Mouse (Mus musculus): ENCODE data around the gene Ubr7.
A peak's percentile ranks its signal among the peaks of the same experiment; 100 is the strongest.

Gene Ubr7

DNA sequence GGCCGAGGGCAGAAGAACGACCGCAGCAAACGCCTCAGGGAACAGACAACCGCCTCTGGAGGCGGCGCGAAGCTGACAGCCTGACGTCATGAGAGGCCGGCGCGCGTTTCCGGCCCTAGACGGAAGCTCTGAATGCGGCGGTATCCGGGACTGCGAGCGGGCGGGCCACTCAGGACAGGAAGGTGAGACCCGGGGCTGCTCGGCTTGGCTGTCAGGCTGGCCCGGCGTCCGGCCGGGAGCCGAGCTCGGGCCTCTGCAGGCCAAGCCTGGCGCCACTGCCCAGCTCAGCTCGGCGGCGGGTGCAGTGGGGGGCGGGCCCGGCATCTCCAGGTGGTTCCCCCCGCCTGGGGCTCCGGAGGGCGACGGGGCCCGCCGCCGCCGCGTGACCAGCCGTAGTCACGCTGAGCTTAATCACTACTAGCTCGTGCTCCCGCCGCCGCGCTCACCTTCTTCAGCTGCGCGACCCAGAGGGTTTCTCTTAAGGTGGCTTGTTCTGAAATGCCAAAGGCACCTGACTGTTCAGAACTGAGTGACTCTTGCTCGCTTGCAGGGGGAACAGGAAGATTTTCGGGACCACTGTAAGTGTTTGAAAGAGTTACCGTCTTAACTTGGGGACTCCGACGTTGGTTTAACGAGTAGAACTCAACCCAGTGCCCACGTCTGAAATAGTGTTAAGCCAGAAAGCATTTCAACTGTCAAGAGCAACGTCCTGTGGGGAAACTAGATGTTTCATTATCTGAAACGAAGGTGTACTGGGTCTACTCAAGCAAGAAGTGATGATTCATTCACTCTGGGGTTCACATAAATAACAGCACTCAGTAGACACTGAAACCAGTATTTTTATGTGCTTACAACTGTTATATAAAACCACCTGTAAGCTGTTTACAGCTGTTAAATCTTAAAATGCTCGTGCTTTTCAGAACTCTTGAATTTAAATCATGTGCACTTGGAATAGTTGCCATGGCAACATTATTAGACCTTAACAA is 13.9 kb upstream of the Ubr7 start, which contains the start of the genes Moap1 and Tmem251:
Gene Moap1 (minus strand): TSS at position 73 of the 986 bp plus-strand sequence.
Gene Tmem251 (plus strand): TSS at position 174 of the 986 bp plus-strand sequence.
- peak; percentile 94 for DNase-seq

DNA sequence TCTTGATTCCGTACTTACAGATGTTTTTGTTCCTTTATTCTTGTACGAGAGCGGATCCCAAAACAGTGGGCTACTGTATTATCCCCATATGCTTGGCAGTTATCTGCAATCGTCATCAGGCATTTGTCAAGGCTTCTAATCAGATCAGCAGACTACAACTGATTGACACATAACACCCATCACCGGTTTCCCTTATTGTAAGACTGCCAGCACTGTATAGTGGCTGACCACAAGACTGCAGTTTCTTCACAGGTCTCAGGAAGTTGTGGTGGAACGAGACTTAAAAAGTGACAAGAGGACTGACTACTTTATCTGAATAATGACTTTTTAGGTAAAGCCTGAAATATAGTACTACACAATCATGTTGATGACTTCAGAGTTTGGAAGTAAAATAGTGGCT is 12.9 kb upstream of the Ubr7 start:
- DNase-seq, result peak; percentile 21

DNA sequence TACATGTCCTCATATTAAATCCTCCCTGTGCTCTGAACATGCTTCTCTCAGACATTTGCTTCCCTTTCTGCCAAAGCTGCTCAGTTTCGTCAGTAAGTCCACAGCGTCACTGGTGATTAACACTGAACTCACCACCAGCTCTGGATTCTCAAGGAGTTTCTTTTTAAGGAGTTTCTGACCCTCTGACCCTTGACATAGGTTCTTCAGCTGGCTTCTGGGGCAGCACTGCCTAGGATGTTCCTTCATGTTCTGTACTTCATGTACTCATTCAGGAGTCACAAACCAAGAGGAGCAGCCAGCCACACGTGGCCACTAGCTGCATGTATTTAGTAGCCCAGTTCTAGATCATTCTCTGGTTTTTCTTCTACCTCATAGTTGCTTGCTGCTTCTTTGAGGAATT is 9.5 kb upstream of the Ubr7 start:
- DNase-seq, result no peak

DNA sequence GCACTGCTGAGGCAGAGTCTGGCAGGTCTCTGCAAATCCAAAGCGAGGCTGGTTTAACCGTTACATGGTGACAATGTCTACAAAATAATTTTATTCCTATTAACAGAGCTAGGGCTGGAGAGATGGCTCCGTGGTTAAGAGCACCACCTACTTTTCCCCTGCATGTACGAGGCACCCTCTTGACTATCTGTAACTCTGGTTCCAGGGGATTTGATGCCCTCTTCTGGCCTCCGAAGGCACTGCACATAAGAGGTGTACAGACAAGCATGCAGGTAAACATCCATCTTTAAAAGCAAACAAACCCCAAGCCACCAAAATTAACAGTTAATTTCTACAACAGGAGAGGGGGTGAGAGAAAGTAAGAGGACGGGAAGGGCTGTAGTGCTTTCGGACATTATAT is 1.5 kb upstream of the Ubr7 start:
- DNase-seq, result peak; percentile 42

DNA sequence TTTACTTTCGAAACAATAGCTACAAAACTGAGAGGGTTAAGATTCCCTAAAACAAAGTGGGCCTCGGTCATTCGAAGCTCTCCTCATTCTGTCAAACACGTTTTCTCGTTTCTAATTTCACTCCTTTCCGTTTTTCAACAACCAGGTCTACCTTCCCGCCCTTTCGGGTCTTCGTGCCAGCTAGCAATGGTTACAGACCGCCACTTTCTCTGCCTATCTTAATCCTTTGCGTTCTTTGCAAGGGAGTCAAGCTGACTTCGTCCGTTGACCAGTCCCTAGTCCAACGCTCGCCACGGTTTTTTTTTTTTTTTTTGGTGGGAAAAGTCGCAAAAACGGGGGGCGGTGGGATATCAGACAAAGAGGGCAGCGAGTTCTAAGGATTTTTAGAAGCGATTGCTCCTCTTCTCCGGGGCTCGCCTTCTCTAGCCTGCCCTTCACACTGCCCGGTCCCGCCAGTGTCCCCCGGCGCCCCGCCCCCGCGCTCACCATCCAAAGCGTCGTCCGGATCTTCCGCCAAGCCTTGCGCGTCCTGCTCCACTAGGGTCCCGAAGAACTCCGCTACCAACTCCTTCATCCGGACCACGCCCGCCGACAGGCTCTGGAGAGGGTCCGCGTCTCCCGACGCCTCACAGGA is 595 bp upstream of the Ubr7 start:
- DNase-seq, result no peak

DNA sequence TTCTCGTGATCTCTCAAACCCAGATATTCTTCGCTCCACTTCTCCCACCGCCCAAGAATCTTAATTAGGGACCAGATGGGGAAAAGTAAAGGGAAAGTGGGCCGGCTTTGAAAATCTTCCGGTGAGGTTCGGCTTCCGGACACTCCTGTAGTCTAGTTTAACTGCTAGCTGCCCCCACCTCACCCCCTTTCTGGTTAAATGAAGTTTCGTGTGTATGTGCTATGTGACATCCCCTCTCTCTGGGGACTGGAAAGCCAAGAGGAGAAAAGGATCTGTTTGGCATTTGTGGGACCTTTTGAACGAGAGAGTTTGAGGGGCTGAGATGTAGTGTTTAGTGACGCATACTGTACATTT is 613 bp downstream of the Ubr7 start, which contains the start of gene Gm20604:
Gene Gm20604 (minus strand): TSS at position 270 of the 354 bp plus-strand sequence.
- no peak for DNase-seq

DNA sequence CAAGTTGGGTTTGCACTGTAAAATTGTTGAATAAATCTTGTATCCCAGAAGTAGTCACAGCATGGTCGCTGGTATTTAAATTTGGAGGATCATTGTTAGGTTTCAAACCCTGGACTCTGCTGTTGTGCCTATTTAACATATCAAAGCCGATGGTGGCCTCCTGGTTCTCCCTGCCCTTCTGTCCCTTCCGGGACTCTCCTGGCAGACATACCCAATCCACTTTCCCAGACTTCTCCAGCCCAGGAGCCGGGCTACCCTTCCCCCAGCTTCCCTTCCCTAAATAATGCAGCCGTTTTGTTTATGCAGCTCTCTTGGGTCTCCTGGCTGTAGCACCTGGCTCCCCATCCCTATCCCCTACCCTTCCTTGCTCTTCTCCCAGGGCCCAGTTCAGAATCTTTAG is 1.2 kb downstream of the Ubr7 start:
- no peak for DNase-seq

DNA sequence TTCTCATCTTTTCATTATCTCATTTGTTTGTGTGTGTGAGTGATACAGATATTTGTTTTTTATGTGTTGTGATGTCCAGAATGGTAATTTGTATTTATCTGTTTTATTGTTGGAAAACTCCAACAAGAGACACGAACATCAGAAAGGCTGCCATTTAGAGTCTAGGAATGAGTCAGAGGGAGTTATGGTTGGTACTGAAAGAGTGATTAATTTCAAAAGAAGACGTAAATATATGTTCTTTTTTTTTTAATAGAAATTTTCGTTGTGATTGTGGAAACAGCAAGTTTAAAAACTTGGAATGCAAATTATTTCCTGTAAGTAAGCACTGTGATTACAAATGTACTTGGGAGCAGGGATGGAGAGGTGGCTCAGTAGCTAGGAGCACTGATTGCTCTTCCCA is 3.9 kb downstream of the Ubr7 start:
- no peak for DNase-seq

DNA sequence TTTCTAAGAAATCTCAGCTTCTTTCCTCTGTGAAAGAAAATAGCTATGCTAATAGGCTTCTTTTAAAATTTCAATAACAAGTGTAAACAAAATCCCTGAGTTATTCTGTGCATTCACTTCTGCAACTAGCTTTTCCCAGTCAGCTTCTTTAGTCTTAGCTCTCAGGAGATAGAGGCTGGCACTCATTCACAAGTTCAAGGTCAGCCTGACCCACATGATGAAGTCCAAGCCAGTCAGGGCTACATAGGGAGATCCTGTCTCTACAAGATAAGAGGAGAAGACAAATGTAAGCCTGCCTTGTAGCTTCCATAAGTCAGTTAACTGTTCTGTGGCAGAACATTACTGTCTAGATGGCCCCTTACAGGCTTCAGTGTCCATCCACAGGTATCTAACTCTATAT is 5.9 kb downstream of the Ubr7 start:
- DNase-seq, result no peak

DNA sequence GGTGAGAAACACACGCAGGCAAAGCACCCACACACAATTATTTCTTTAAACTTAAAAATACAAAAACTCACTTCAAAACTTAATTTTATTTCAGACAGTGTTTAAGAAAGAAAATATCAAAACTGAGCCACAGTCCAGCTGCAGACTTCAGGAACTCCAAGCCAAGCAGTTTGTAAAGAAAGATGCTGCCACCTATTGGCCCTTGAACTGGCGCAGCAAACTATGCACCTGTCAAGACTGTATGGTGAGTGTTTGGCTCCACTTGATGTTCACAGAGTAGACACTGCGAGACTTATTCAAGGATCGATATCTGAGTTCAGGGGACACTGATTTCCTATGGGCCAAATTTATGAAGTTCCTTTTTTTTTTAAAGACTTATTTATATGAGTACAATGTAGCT is 11.2 kb downstream of the Ubr7 start:
- no peak for DNase-seq

DNA sequence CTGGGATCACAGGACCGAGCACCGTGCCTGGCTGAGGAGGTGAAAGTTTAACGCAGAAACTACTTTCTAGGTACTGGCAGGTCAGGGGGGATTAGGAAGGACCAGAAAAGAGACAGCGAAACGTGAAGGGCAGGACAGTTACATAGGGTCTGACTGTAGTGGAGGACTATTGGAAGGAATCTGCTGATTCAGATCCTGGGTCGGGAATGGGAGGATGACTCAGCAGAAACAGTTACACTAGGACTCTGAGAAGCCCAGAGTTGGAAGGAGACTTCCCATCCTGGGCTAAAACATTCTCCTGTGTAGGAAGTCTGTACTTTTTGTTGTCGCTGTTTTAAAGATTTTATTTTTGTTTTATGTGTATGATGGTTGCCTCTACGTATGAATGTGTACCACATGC is 13.8 kb downstream of the Ubr7 start:
- DNase-seq, result no peak

DNA sequence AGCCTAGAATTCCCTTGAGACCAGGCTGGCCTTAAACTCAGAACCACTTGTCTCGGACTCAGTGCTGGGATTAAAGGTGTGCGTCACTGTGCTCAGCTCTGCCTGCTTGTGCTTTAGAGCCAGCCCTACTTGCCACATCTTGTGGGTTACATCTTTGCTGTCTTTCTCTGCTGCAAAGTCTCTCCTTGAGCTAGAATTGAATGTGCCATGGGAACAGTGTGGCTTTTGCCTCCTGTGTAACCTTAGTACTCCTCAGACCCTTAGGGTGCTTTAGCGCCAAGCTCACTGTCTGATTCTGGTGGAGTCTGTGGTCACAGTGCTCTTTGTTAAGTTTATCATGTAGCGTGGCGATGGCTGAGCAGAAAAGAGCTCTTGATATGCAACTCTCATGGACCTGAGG is 14.9 kb downstream of the Ubr7 start:
- DNase-seq, result no peak

DNA sequence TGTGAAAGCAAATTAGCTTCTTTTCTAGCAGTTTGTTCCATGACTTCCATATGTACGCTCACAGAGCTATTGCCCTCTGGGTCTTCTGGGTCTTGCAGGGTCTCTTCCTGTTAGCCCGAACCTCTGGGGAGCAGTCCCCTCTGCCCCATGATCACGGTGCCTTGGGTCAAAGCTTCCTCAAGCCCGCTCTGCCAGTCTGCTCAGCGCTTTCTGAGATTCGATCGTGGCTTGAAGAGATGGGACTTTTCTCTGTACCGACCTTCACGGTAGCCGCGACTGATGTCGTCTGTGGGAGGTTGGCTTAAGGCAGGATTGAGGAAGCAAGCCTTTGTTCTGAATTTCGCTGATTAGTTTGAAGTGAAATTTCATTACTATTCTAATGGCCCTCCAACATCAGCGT is 18.3 kb downstream of the Ubr7 start:
- no peak for DNase-seq

DNA sequence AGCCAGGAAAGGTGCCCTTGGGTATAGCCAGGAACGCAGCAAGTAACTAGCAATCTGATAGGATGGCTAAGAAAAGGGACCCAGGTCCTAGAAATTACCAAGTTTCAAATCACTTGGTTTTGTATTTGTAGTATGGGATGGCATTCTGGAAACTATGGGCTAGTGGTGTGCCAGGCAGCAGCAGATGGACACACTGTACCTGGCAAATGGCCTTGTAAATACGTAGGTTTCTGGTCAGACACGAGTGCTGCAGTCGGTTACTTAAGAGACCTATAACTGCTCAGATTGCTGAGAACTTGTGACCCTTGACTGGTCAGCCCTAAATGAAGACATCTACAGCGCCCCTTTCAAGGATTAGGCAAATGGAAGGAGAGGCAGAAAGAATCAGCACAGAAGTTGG is 20.4 kb downstream of the Ubr7 start:
- DNase-seq, result no peak

DNA sequence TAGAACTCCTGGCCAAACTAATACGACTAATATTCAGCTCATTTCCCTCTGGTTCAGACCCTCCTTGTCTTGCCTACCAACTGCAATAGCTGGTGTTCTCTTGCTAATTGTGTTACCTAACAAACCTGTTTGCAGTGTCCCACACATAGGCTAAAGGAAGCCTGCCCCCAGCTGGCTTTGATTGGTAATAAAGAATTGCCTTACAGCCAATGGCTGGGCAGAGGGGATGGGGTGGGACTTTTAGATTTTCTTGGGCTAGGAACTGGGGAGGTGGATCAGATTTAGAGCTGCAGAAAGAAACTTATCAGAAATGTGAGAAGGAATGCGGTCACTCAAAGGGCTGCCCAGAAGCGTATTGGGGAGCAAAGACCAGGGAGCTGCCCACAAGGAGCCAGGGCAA is 21.7 kb downstream of the Ubr7 start:
- DNase-seq, result peak; percentile 22

DNA sequence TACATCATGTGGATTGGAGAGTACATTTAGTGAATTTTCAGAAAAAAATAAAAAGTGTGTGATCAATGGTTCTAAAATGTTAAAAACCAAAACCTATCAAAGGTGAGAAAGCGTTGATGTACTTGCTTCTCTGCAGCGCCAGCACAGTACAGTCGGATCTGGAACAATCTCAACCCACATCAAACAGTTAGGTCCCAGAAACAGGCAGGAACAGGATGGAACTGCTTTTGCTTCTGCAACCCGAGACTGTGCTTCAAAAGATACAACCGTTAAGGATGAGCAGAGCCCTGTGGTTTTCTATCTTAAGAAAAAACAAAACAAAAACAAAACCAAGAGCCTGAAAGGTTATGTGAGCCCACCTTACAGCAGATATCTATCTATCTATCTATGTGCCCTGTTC is 25.1 kb downstream of the Ubr7 start:
- no peak for DNase-seq

DNA sequence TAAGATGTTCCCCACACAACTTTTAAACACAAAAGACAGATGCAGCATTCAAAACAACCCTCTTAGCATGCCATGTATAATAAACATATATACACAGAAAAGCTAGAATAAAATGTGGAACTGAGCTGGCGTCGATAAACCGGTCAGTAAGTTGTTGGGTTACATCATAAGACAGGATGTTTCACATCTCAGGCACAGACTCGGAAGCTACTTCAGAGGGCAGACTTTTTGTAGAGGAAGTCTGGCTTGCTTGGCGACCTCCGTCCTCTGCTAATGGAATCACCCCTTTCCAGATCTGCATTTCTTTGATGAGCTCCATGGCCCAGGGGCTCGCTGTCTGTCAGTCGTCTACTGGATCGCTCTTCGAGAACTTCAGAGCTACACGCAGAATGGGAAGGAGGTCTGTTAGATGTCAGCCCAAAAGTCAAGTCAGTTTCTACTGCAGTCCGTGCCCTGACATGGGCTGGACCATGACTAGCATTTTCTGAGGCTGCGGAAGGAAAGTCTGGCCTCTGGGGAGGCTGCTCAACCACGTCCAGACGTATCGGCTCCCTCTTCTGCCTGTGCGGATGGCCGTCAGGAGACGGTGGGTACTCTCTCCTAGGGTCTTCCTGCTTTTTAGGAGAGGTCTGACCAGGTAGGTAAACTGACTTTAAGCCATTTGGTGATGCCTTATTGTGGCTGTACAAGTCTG is 27.3 kb downstream of the Ubr7 start:
- no peak for DNase-seq

DNA sequence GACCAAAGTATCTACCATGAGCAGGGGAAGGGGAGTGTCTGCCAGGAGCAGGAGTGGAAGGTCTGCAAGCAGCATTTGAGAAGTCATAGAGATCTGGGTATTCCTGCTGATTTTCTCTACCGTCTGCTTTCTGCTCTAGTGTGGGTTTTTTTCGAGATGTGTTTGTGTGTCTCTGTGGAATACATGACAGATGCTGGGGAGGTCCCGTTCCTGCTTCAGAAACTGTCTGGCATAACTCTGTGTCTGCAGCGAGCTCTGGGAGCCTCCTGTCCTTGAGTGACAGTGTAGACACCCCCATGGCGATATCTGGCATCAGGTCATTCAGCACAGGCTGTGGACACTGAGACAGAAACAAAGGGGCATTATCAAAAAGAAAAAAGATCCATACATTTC is 27.8 kb downstream of the Ubr7 start:
- no peak for DNase-seq

DNA sequence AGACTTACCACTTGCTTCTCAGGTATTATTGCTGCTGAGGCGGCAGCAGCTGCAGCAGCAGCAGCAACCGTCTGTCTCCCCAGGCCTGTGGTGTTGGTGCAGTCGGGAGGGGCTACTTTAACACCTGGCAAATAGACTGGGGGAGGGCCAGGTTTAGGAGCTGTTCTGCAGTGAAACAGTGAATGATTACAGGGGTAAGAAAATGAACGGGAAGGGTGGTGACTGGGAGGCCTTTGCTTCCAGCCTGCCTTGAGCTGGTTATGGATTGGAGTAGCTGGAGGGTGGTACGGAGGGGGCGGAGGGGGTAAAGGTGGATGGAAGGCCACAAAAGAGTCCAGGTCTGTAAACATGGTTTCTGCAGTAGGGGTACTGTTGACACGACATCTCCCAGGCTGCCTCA is 30.2 kb downstream of the Ubr7 start:
- no peak for DNase-seq

DNA sequence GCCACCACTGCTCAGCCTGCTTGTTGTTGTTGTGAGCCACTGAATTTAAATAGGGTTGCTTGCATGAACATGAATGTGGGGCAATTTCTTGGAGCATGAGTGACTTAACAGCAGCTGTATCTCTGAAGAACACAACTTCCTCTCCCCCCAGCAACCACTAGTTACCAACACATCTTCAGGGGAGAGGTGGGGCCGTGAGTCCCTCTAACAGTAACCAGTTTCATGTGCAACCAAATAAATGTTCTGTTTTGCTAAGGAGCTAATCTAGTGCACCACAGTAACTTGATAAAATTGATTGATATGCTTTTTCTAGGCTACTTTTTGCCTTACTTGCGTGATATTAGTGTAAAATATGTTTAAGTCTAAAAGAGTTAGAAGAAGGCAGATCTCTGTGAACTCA is 41.8 kb downstream of the Ubr7 start:
- no peak for DNase-seq

DNA sequence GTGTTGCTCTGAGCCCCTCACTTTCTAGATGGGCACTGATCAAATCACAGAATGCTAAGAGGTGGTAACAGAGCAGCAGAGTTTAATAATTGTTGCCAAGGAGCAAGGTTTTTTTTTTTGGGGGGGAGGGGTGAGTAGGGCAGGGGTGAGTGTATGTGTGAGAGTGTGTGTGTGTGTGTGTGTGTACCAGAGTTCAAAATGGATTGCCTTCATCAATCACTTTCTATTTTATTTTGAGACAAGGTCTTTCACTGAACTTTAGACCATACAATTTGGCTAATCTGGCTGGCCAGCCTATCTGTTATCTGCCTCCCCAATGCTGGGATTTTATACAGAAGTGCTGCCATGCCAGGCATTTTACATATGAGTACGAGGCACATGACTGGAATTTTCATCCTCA is 57.1 kb downstream of the Ubr7 start:
- no peak for DNase-seq

DNA sequence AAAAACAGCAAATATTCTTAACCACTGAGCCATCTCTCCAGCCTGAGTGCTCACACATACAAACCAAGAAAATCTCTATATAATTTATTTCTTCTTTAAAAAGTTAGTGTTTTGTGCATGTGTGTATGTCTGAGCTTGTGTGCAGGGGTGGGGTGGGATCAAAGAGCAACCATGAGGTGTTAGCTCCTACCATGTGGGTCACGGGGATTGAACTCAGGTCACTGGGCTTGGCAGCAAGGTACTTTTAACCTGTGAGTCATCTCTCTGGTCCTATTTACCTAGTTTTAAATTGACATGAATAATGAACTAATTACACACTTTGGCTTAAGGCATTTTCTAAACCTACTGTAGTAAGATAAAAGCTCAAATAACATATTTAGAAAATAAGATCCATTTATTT is 68.6 kb downstream of the Ubr7 start:
- DNase-seq, result no peak

DNA sequence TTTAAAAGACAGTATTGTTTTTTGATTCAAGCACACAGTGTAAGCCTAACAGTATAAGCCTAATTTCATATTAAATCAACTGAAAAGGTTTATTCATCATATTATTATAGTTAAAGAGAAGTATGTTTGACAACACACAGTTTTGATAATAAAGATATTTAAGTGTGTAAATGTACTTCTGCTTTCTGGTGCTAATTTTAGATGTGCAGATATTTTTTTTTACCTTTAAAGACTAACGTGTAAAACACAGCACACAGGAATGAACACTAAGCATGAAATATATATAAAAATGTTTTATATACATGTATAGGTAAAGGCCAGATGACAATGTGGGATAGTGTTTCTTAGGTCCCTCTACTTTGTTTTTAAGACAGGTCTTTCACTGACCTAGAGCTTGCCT is 69.4 kb downstream of the Ubr7 start:
- DNase-seq, result no peak
